8 mouse cellular contexts compared by ENCODE assay signal in genomic region chr5:96997310-96997801, GRCm38 (mm10). TPM values are rescaled to one million over a fixed set of nuclear protein-coding genes. Genes with fewer than 3 reads are reported as not detected.
DNase-seq lines count a peak whose midpoint lies in the region; ATAC-seq lines count a peak whose summit lies in the region.

Gene Bmp2k, plus strand, starts transcription at chr5:96997689.

- peak within 1 kb of the TSS; percentile 82 for H3K9ac ChIP-seq in intestine, embryonic 15.5 days

- peaks cover 4% of the 10 kb centered on the region; the same call in 1 of the 2 replicates for H3K4me1 ChIP-seq in intestine, embryonic 15.5 days (replicated peaks)

- H3K4me2 ChIP-seq in intestine, embryonic 15.5 days (replicated peaks), result peak within 1 kb of the TSS; percentile 86

- H3K27ac ChIP-seq in intestine, embryonic 15.5 days, result peak within 1 kb of the TSS; percentile 96

- under 1% methylated on average over 69 of the region's 78 CpGs for WGBS in intestine, embryonic 15.5 days

- H3K27me3 ChIP-seq in intestine, embryonic 15.5 days (replicated peaks), result no peaks in the 10 kb centered on the region

- intact Hi-C loops in gastrocnemius, postnatal 36 days (cut with DNase I), result loop anchor here (5.0 kb wide), 1 partner anchor 60 kb away; no protein-coding TSS in a partner anchor
- intact Hi-C loops in left cerebral cortex, postnatal 25 days (cut with DNase I), result loop anchor here (2.0 kb wide), 1 partner anchor 83 kb away; no protein-coding TSS in a partner anchor

- no peaks in the 10 kb centered on the region for H3K9me3 ChIP-seq in intestine, embryonic 15.5 days

- H3K4me3 ChIP-seq in intestine, embryonic 15.5 days (replicated peaks), result peak within 1 kb of the TSS; percentile 80

- peak; percentile 97 for DNase-seq in adrenal gland, adult 2 months
- peak; percentile 95 for DNase-seq in embryo, embryonic 11 days
- peak; percentile 83 to 85 for DNase-seq in gastrocnemius, postnatal 36 days
- DNase-seq in left cerebral cortex, postnatal 25 days (ENCODE audit: low spot score in 2 of 2), result peak; percentile 88 to 90
- DNase-seq in mesoderm, embryonic 11.5 days (ENCODE audit: low read depth, low spot score), result peak; percentile 89
- DNase-seq in right cerebral cortex, postnatal 25 days, result peak; percentile 92
- DNase-seq in urinary bladder, postnatal 36 days (ENCODE audit: low spot score in 2 of 2), result peak; percentile 77 to 86

- H3K36me3 ChIP-seq in intestine, embryonic 15.5 days, result no peaks in the 10 kb centered on the region

- ATAC-seq in intestine, embryonic 15.5 days, result peak; percentile 97

RNA-seq across cellular contexts. Expression of gene Bmp2k, which starts in this region (rescaled TPM):
- total RNA-seq in adrenal gland, adult 2 months (2021), result 10 to 100 TPM; 26.0 to 38.8 TPM
- polyA plus RNA-seq in adrenal gland, adult 2 months (2012; rRNA removed), result 9.5 and 10.6 TPM in 2 replicates
- total RNA-seq in gastrocnemius, postnatal 36 days (2021), result 1 to 10 TPM; 8.5 to 9.9 TPM
- 19.2 and 20.3 TPM in 2 replicates for polyA plus RNA-seq in intestine, embryonic 15.5 days (2015; fragmentation: Nextera tagmentation; extraction: Ambion mirVana)
- total RNA-seq in left cerebral cortex, postnatal 25 days (2021), result 10 to 100 TPM; 12.7 to 13.2 TPM

Comparison
In these comparisons a context has a peak if more than half of its experiments do, and no peak if none do; other contexts are left out.
1. Peak in every context shown above with its lines: DNase-seq, ATAC-seq, H3K4me3 ChIP-seq and H3K27ac ChIP-seq.